Mouse (Mus musculus) erythroblast, embryonic 14.5 days (primary cell): Measurements from ENCODE around the gene Klhl29.

Experiments used
- GATA1 ChIP-seq: IDR thresholded peaks from 2 replicates; pipeline ENCODE4 v1.6.1; 2012; ENCODE audit warnings: low read length, inconsistent platforms, mixed read lengths
- TAL1 ChIP-seq: IDR thresholded peaks from 3 replicates; pipeline ENCODE4 v1.6.1; 2012; ENCODE audit warnings: low read length, inconsistent platforms, mixed read lengths

- TF ChIP-seq GATA1 = no peak
- no peak for TF ChIP-seq TAL1
These were observed 163.6 kb downstream of the Klhl29 start for GRCm38 (mm10) chr12:5211884-5212283.
